Mouse (Mus musculus) splenic B cell, adult 2 months (primary cell): ENCODE results near the gene Nox3.

Experiments
- DNase-seq: peaks from one replicate; pipeline ENCODE4 v3.0.0-alpha.2; 2011; ENCODE audit warnings: low read depth, low spot score
- H3K27me3 ChIP-seq: 2 replicates; pipeline ENCODE4 v1.6.1; 2012; ENCODE audit warnings: mild to moderate bottlenecking, low read length, moderate library complexity, mixed read lengths; ENCODE audit not compliant: control insufficient read depth, poor library complexity, insufficient read depth, severe bottlenecking
- H3K36me3 ChIP-seq: 2 replicates; pipeline ENCODE4 v1.6.1; 2012; ENCODE audit warnings: mild to moderate bottlenecking, low read length, moderate library complexity, mixed read lengths; ENCODE audit not compliant: control insufficient read depth, poor library complexity, insufficient read depth, severe bottlenecking

Gene Nox3

DNA sequence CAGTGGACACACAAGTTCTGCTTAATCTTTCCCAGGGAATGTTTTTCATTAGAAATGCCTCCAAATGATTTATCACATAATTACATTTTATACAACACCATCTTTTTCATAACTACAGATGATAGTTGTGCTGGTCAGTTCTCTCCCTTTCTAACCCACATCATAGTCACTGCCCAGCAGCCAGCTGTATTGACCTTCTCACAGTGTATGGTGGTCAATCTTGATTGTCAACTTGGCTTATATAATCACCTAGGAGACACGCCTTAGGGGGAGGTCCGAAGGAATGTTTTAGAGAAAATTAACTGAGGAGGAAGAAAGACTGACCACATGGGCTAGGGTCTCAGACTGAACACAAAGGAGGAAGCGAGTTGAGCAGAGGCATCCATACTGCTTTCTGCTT is 57.3 kb downstream of the Nox3 start:
- H3K27me3 ChIP-seq, result no peaks in the 10 kb centered on the region
- H3K36me3 ChIP-seq, result no peaks in the 10 kb centered on the region
- no peak for DNase-seq

GRCm38 (mm10) chr17:3632501-3632900 is 63.6 kb downstream of the Nox3 start:
- no peaks in the 10 kb centered on the region for H3K27me3 ChIP-seq
- H3K36me3 ChIP-seq, result no peaks in the 10 kb centered on the region
- DNase-seq, result no peak

DNA sequence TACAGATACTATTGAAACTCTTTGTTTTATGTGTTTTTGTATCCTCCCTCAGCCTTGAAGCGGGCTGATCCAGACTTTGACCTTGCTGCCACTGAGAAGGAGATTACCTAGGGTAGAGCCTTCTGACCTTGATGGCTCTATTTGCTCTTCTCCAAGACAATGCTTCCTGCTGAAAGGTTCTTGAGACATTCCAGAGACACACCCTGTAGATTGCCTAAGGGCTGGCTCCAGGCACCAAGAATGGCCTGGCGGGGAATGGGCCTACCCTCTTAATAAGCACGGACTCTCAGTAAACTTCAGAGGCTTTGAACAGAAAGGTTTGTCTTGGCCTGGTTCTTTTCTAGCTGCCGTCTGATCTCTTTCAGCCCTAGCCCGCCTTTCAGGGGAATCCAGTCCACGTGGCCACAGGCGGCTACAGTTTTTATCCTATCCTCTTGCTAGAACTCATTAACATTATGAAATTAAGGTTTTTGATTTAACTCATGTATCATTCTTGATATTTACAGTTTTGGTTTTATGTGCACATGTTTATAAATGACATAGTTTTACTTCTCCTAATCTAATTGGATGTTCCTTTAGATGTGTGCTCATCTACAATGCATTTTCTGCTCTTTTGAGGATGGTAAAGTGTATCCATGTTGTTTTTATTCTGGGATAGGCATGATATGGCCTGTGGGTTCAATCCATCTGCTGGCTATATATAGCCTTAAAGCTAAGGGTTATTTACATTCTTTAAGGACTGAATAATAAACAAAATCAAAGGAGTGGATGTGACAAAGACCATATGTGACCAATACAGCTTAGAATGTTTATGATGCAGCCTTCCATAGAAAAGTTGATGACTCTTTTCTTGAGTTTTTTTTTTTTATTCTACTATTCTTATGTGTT is 79.5 kb downstream of the Nox3 start:
- no peak for DNase-seq
- Histone ChIP-seq H3K27me3 (no peaks in the 10 kb centered on the region), H3K36me3 (no peaks in the 10 kb centered on the region)

DNA sequence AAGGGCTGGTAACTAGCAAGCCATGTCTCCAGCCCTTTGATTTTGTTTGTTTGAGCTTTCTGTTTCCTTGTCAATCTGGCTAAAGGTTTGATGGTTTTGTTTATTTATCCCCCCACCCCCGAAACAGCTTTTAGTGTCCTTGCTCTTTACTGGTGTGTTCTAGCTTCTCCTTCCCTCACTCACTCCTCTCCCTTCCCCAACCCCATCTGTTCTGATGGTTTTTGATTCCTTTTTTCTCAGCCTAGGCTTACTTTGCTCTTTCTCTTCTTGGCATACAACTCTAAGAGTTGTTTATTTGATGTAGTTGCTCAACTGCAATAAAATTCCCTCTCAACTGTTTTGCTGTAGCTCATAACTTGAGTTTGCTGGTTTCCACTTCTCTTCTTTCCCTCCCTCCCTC is 80.5 kb downstream of the Nox3 start:
- DNase-seq, result no peak
- no peaks in the 10 kb centered on the region for H3K27me3 ChIP-seq
- H3K36me3 ChIP-seq, result no peaks in the 10 kb centered on the region

GRCm38 (mm10) chr17:3611781-3612075 is 84.3 kb downstream of the Nox3 start:
- Histone ChIP-seq H3K27me3 (no peaks in the 10 kb centered on the region), H3K36me3 (no peaks in the 10 kb centered on the region)
- DNase-seq, result no peak

GRCm38 (mm10) chr17:3610928-3611780 is 84.9 kb downstream of the Nox3 start:
- Histone ChIP-seq H3K27me3 (no peaks in the 10 kb centered on the region), H3K36me3 (no peaks in the 10 kb centered on the region)
- no peak for DNase-seq

DNA sequence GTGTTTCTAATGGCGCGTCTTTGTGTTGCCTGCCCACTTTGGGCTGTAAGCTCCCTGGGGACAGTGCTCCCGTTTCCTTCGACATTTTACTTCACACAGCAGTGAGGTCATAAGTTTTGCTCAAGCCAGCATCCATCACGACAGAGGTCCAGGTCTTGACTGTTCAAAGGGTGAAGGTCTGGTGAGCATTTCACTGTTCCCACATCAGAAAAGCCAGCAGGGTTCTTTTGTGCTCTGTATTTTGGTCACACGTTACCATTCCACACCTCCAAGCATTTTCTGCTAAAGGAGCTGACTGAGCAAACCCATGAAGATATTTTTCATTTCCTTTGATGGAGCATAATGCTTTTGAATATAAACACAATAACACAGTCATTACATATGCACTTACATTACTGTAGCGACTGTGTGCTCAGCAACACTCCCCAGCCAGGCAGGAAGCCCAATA is 85.7 kb downstream of the Nox3 start:
- H3K27me3 ChIP-seq, result no peaks in the 10 kb centered on the region
- no peaks in the 10 kb centered on the region for H3K36me3 ChIP-seq
- no peak for DNase-seq

DNA sequence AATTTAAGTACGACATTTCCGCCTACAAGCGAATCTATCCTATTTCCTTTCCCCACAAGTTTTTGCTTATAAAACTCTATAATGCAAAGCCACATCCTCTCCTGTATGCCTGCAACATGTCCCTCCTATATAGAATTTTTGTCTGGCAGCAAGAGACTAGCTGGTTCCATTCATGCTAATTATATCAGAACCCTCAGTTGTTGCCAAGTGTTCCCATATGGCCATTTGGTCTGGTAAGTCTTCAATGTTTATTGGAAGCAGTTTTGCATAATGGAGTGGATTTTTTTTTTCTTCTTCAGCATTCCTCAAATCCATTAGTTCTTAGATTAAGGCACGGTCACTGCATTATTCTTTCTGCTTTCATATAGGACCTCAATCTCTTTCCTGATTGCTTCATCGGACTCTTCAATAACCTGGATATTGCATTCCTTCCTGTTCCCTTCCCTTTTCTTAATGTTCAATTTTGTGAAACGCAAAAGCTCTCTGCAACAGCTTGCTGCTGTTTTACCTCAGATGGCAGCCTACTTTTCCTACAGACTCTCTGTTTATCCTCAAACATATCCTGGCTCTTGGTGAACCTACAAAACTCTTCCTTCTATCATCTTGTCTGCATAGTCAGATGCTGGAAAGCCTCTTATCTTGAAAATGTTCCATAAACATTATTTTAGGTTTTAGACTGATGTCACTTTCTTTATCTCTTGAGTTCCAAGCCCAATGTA is 92.9 kb downstream of the Nox3 start:
- H3K27me3 ChIP-seq, result no peaks in the 10 kb centered on the region
- H3K36me3 ChIP-seq, result no peaks in the 10 kb centered on the region
- DNase-seq, result no peak

GRCm38 (mm10) chr17:3598393-3598792 is 97.7 kb downstream of the Nox3 start:
- no peaks in the 10 kb centered on the region for H3K27me3 ChIP-seq
- H3K36me3 ChIP-seq, result no peaks in the 10 kb centered on the region
- no peak for DNase-seq

DNA sequence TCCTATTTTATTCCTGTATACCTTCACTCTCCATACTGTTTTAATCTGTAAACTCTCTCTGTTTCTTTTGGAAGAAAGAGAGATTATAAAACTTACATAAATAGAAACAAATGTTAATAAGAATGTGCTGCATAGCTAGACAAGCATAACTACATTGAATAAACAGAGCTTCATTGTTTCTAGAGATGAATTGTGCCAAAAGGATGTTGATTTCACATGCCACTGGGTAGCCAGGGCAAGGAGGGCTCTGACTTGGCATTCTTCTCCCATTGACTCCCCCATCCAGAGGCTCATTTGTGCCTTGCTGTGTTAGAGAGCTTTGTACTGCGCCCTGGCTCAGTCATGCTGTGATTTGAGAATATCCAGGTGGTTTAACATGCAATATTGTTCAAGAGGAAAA is 98.2 kb downstream of the Nox3 start:
- Histone ChIP-seq H3K27me3 (no peaks in the 10 kb centered on the region), H3K36me3 (no peaks in the 10 kb centered on the region)
- DNase-seq, result no peak

- Histone ChIP-seq H3K36me3 (no peaks in the 10 kb centered on the region), H3K27me3 (no peaks in the 10 kb centered on the region)
- DNase-seq, result no peak
Observed at GRCm38 (mm10) chr17:3597130-3597529, 98.9 kb downstream of the Nox3 start.
